ENCODE assay signal across 9 mouse cellular contexts in the genomic region with DNA sequence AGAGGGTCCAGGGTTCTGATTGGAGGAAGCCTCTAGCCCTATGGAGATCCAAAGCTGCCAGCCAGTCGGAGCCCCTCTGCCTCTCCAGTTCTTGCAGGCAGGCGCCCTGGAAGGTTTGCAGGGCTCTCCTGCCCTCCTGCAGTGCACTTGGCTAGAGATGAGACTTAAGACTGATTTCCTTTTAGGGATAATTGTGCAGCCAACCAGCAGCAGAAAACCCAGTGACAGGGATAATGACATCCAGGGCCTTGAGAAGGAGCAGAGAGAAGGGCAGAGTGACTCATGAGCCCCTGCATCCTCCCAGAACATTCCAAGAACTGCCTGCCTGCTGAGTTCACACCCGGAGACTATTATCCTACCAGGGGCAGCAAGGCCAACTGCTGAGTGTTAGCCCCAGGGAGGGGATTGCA. TPM values are rescaled to one million over a fixed set of nuclear protein-coding genes. Genes with fewer than 3 reads are reported as not detected.
DNase-seq lines count a peak whose midpoint lies in the region; ATAC-seq lines count a peak whose summit lies in the region.
"Had no signal": no experiment of that assay in that cellular context is flagged by ENCODE, and none has a peak within 500 bp of the region (broad histone marks: within the 10 kb centered on the region; RNA-seq: fewer than 3 reads in every experiment).

No protein-coding gene starts in this region.

- H3K36me3 ChIP-seq in midbrain, embryonic 11.5 days (ENCODE audit: control insufficient read depth, insufficient read depth, low read length): no peaks in the 10 kb centered on the region
- H3K36me3 ChIP-seq in midbrain, embryonic 14.5 days (ENCODE audit: control insufficient read depth, insufficient read depth, low read length): no peaks in the 10 kb centered on the region
- no peaks in the 10 kb centered on the region for H3K36me3 ChIP-seq in intestine, embryonic 14.5 days (ENCODE audit: control insufficient read depth, insufficient read depth, low read length)
- H3K36me3 ChIP-seq in stomach, embryonic 16.5 days (ENCODE audit: control insufficient read depth, insufficient read depth, low read length): no peaks in the 10 kb centered on the region

- no peak overlapping the region for H3K9ac ChIP-seq in midbrain, embryonic 11.5 days (ENCODE audit: low read length)
- no peak overlapping the region for H3K9ac ChIP-seq in midbrain, embryonic 14.5 days (replicated peaks; ENCODE audit: low read length)
- no peak overlapping the region for H3K9ac ChIP-seq in intestine, embryonic 14.5 days (ENCODE audit: low read length)
- H3K9ac ChIP-seq in stomach, embryonic 16.5 days (ENCODE audit: low read length): peak overlapping the region; percentile 57

- no peaks in the 10 kb centered on the region for H3K9me3 ChIP-seq in midbrain, embryonic 11.5 days (ENCODE audit: control insufficient read depth, low read length)
- H3K9me3 ChIP-seq in midbrain, embryonic 14.5 days (ENCODE audit: control insufficient read depth, low read length): no peaks in the 10 kb centered on the region
- no peaks in the 10 kb centered on the region for H3K9me3 ChIP-seq in intestine, embryonic 14.5 days (ENCODE audit: control insufficient read depth, low read length)
- no peaks in the 10 kb centered on the region for H3K9me3 ChIP-seq in stomach, embryonic 16.5 days (replicated peaks; ENCODE audit: control insufficient read depth, low read length)

- WGBS in midbrain, embryonic 11.5 days: 0% methylated on average over 3 of the region's 3 CpGs
- WGBS in midbrain, embryonic 14.5 days: 7% methylated on average over 3 of the region's 3 CpGs
- WGBS in intestine, embryonic 14.5 days: 8% methylated on average over 3 of the region's 3 CpGs
- 22% methylated on average over 3 of the region's 3 CpGs for WGBS in stomach, embryonic 16.5 days

- no peak for ATAC-seq in midbrain, embryonic 11.5 days (ENCODE audit: low FRiP score)
- ATAC-seq in midbrain, embryonic 14.5 days (ENCODE audit: low FRiP score, low TSS enrichment): no peak
- no peak for ATAC-seq in intestine, embryonic 14.5 days (replicated peaks; ENCODE audit: low FRiP score, low TSS enrichment, low read depth)
- ATAC-seq in stomach, embryonic 16.5 days (ENCODE audit: insufficient read depth, low FRiP score): peak; percentile 82

- H3K4me2 ChIP-seq in midbrain, embryonic 11.5 days: no peak overlapping the region
- H3K4me2 ChIP-seq in midbrain, embryonic 14.5 days (ENCODE audit: low read length): no peak overlapping the region
- no peak overlapping the region for H3K4me2 ChIP-seq in intestine, embryonic 14.5 days (ENCODE audit: low read length)
- H3K4me2 ChIP-seq in stomach, embryonic 16.5 days (ENCODE audit: low read depth, low read length): no peak overlapping the region

- no peaks in the 10 kb centered on the region for H3K27me3 ChIP-seq in midbrain, embryonic 11.5 days (ENCODE audit: control insufficient read depth, insufficient read depth, low read length)
- no peaks in the 10 kb centered on the region for H3K27me3 ChIP-seq in midbrain, embryonic 14.5 days (ENCODE audit: control insufficient read depth, insufficient read depth, low read length)
- no peaks in the 10 kb centered on the region for H3K27me3 ChIP-seq in intestine, embryonic 14.5 days (replicated peaks; ENCODE audit: control insufficient read depth, insufficient read depth, low read length)
- H3K27me3 ChIP-seq in stomach, embryonic 16.5 days (ENCODE audit: control insufficient read depth, insufficient read depth, low read length): no peaks in the 10 kb centered on the region

- peak; percentile 30 to 46 for DNase-seq in cerebellum, postnatal 25 days
- no peak for DNase-seq in cerebellum, adult 9-10 months
- peak; percentile 86 for DNase-seq in midbrain, embryonic 11.5 days (ENCODE audit: low spot score, missing footprints)
- DNase-seq in midbrain, embryonic 14.5 days: no peak
- no peak for DNase-seq in intestine, embryonic 14.5 days (ENCODE audit: low spot score)
- no peak for DNase-seq in left cerebral cortex, postnatal 36 days (ENCODE audit: low spot score in 2 of 2)
- DNase-seq in T-cell, adult 2 months (ENCODE audit: low spot score): no peak
- DNase-seq: cerebellum, adult 8-10 months had no signal

- intact Hi-C loops in left cerebral cortex, postnatal 36 days (cut with DNase I): no loop called here

- H3K27ac ChIP-seq in midbrain, embryonic 11.5 days (ENCODE audit: low read depth, low read length): no peak overlapping the region
- H3K27ac ChIP-seq in midbrain, embryonic 14.5 days (replicated peaks; ENCODE audit: low read depth, low read length): no peak overlapping the region
- H3K27ac ChIP-seq in intestine, embryonic 14.5 days (ENCODE audit: low read depth): peak overlapping the region; percentile 89
- peak overlapping the region; percentile 97 for H3K27ac ChIP-seq in stomach, embryonic 16.5 days (ENCODE audit: low read length)

- H3K4me3 ChIP-seq in midbrain, embryonic 11.5 days (ENCODE audit: low read depth, low read length): no peak overlapping the region
- no peak overlapping the region for H3K4me3 ChIP-seq in midbrain, embryonic 14.5 days (replicated peaks; ENCODE audit: low read depth, low read length)
- H3K4me3 ChIP-seq in intestine, embryonic 14.5 days (ENCODE audit: low read depth, low read length): no peak overlapping the region
- no peak overlapping the region for H3K4me3 ChIP-seq in stomach, embryonic 16.5 days (replicated peaks; ENCODE audit: low read length)

- H3K4me1 ChIP-seq in midbrain, embryonic 11.5 days (ENCODE audit: control insufficient read depth, insufficient read depth, low read length): peaks cover 10% of the 10 kb centered on the region; the same call in 1 of the 2 replicates
- H3K4me1 ChIP-seq in midbrain, embryonic 14.5 days (ENCODE audit: control insufficient read depth, insufficient read depth, low read length): 0 out of 2 replicates have a peak, but pooled peaks cover 10% of the 10 kb centered on the region
- H3K4me1 ChIP-seq in intestine, embryonic 14.5 days (replicated peaks; ENCODE audit: control insufficient read depth, insufficient read depth, low read length): peaks cover 30% of the 10 kb centered on the region
- peaks cover 38% of the 10 kb centered on the region for H3K4me1 ChIP-seq in stomach, embryonic 16.5 days (ENCODE audit: control insufficient read depth, insufficient read depth, low read length)

RNA-seq across cellular contexts. Expression of a gene that starts 26.5 kb away (rescaled TPM):
- polyA plus RNA-seq in midbrain, embryonic 11.5 days (2014; fragmentation: Nextera tagmentation; extraction: Ambion mirVana): 50.0 and 50.2 TPM in 2 replicates
- polyA plus RNA-seq in midbrain, embryonic 14.5 days (2014; fragmentation: Nextera tagmentation; extraction: Ambion mirVana): 16.5 and 24.6 TPM in 2 replicates
- polyA plus RNA-seq in intestine, embryonic 14.5 days (2014; fragmentation: Nextera tagmentation; extraction: Ambion mirVana): 102 and 114 TPM in 2 replicates
- polyA plus RNA-seq in stomach, embryonic 16.5 days (2015; fragmentation: Nextera tagmentation; extraction: Ambion mirVana): 132 and 141 TPM in 2 replicates
- total RNA-seq in left cerebral cortex, postnatal 36 days (2021): 10 to 100 TPM; 49.1 to 60.9 TPM

Comparison
In these comparisons a context has a peak if more than half of its experiments do, and no peak if none do; other contexts are left out.
1. DNase-seq: peak in cerebellum, postnatal 25 days (2 of 2) and midbrain, embryonic 11.5 days (single experiment); none in cerebellum, adult 9-10 months (single experiment), midbrain, embryonic 14.5 days (single experiment), intestine, embryonic 14.5 days (single experiment), left cerebral cortex, postnatal 36 days (0 of 2) and T-cell, adult 2 months (single experiment).
2. H3K27ac ChIP-seq: peak in intestine, embryonic 14.5 days (single experiment) and stomach, embryonic 16.5 days (single experiment); none in midbrain, embryonic 11.5 days (single experiment) and midbrain, embryonic 14.5 days (single experiment).